Mouse (Mus musculus) ovary, adult 18-20 months (tissue): Measurements from ENCODE around the gene Fau.

ENCODE experiments used
- DNase-seq: peaks from one replicate; pipeline ENCODE4 v3.0.0; 2022; ENCODE audit warnings: low spot score, mixed read lengths

Fau gene

DNA sequence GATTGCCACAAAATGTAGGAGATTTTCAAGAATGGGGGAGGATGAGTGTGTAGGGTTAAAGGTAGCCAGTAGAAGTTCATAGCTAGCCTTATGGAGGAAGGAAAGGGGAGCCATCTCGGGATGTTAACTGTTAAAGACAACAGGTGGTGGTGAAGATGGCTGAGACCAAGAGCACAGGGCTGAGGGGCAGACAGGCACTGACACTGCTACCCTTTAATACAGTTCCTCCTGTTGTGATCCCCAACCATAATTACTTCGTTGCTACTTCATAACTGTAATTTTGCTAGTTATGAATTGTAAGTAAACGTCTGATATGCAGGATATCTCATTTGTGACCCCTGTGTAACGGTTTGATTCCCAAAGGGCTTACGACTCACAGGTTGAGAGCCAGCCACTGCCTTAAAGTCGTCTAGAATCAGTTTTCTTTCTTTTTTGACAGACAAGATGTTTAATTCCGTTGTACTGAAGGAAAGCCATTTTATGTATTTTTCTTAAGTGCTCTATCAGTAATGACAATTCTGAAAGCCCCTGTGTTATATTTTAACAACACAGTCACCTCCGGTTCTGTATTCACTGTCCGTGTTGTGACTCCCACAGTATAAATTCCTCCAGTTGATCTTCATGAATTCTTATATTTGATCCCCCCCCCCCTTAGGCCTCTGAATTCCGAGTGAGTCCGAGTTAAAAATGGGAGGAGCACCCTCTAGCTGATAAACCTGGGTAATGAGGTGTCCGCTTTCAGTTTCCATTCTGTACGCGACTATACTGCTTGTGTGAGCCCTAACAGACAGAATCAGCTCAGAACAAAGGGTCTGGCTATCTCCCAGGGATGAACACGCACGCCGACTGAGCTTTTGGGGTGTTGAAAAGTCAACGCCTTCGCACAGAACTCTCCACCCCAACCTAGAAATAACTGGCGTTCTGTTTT is 12.0 kb upstream of the Fau start:
- no peak for DNase-seq

DNA sequence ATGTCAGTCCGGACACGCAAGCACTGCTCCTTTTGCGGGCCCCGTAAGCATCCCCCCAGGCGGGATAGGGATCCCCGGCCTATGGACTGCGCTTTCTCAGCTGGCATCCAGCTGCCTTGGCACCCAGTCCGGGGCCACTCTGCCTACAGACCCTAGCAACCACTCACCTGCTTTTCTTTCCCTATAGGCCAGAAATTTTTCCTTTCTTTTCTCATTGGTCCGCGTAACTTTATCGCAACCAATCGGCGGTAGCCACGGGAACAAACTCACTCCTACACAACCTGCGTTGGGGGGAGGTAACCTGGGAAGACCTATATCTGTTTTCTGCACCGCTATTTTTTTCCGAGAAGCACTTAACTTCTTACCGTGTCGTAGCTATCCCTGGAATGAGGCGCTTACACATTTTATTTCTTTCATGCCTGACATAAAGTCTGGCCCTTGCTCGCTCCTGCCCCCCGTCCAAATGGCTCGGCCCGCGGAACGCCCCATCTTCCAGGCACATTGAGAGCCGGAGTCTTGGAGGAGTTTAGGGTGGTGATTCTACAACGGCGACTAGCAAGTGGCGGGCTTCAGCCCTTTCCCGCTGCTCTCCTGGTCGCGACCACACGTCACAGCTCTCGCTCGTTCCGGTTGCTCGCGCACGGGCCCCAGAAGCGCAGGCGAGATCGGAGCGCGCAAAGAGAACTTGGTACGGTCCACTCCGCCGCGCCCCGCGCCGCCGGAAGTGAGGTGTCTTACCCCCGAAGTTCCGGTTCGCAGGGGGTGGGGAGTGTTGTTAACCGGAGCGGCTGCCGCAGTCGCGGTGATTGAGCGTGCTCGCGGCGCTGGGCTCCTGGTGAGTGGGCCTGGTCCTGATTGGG is 11.1 kb upstream of the Fau start, which contains the start of gene Syvn1:
Gene Syvn1 (plus strand): TSS at position 283 of the 860 bp plus-strand sequence.
- peak; percentile 88 for DNase-seq

DNA sequence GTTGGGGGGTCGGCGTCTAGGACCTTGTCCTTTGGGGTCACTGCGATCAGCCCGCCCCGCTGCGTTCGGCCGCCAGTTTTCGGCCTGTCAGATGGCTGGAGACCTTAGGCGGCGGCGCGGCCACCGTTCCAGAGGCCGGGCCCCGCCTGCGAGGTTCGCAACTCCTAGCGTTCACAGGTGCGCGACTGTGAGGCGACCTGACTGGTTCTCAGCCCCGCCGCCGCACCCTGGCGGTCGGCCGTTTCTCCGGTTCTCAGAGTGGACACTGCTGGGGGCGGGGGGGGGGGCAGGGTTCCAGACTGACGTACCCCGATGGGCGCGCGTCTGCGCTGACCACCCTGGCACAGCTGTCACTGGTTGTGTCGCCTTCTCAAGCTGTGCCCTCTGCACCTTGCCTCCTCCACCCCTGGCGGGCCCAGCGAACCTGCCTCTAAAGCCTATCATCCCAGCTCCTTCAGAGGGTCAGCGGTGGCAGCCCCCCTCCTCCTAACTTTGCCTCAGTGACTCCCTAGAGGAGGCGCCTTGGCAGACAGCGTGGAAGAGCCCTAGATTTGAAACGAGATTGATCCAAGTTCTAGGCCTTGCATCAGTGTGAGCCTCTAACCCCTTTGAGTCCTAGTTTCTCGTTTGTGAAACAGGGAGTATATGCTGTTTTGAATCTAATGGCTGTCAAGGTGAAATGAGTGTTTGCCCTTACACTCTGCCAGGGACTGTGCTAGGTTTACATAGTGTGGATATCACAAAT is 10.3 kb upstream of the Fau start:
- no peak for DNase-seq

DNA sequence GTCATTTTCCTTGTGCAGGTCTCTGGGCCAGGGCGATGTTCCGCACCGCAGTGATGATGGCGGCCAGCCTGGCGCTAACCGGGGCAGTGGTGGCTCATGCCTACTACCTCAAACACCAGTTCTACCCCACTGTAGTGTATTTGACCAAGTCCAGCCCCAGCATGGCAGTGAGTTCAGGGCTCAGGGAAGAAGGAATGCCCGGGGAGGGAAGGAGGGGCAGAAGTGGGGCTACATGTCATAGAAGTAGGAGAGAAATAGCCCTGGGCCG is 9.8 kb upstream of the Fau start:
- DNase-seq = no peak

DNA sequence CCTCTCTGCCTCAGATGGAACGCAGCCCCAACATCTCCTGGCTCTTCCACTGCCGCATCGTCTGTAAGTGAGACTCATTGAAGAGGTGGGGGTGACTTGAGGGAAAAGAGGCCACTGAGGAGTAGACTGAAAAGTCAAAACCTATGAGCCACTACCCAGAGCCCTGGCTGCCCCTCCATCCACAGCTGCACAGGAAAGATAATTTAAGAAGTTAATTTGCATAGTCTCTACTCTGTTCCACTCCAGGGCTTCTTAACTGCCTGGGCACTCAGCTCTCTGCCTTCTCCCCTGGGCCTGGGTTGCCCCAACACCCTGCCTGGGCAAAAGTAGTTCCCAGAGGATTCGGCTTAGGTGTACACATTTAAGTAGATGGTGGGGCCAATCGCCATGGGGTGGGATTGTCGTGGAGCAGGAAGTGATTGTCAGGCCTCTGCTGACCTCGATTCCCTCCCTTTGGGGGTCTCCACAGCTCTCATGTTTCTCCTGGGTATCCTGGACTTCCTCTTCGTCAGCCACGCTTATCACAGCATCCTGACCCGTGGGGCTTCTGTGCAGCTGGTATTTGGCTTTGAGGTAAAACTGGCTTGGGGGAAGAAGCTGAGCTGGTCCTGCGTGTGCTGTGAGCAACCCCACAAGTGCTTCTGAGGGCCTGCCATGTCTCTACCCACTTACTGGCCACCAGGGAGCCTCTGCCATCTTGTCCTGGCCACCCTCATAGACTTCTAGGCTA is 8.8 kb upstream of the Fau start:
- DNase-seq = no peak

DNA sequence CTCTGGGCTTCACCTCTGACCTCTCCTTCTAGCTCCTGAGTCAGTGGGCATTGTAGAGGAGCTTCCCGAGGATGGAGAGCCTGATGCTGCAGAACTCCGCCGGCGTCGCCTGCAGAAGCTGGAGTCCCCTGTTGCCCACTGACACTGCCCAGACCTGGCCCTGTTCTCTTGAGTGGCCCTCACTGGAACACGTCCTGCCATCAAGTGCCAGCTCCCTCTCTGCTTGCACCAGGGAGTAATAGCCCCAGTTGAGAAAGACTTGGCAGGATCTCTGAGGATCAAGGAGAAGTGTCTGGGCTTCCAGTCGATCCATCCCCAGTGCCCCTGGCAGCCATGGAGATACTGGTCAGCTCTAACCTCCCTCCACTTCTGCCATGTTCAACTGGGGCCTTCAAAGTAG is 5.1 kb upstream of the Fau start:
- DNase-seq = no peak

DNA sequence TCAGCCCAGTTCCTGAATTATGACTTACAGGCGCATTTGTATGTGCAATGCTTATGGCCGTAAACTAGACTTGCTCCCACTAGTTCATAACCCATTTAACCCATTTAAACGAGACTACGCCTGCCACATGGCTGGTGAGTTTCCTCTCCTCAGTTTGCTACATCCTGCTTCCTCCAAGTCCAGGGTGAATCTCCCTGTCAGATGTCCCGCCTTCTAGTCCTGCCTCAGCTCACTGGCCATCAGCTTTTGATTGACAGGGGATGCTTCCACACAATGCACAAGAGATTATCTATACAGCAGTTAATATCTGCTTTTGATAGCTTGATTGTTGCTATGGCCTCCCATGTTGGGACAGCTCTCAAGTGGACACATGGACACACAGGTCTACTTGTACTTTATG is 3.3 kb upstream of the Fau start:
- no peak for DNase-seq

DNA sequence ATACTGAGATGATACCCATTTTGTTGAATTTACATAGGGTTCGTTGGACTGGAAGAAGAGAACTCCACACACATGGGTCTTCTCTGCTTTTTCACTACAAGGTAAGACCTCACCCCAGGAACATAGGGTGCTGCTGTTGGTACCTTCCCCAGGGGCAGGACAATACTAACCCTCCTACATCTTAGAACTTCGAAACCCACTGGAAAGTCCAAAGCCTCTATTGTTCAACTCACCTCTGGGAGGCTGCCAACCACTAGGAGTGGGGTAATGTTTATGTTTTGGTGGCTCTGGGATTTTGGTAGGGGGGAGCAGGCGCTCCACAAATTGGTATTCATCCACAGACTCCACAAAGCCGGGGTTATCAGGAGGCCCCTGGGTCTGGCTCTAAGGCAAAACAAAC is 948 bp upstream of the Fau start:
- no peak for DNase-seq

DNA sequence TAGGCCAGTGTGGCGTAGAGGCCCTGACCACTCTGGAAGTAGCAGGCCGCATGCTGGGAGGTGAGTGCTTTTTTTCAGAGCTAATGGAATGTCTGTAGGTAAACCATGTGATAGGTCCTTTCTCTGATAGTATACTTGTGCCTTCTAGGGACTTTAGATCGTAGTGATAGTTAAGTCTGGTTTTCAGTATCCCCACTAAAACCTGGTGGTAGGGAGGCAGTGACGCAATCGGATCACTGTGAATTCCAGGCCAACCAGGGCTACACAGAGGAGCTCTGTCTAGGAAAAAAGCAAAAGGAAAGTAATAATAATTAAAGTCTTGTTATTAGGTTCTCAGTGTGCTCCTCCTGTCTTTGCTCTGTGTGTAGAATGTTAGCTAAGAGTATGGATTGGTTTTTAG is 869 bp downstream of the Fau start:
- DNase-seq = no peak

DNA sequence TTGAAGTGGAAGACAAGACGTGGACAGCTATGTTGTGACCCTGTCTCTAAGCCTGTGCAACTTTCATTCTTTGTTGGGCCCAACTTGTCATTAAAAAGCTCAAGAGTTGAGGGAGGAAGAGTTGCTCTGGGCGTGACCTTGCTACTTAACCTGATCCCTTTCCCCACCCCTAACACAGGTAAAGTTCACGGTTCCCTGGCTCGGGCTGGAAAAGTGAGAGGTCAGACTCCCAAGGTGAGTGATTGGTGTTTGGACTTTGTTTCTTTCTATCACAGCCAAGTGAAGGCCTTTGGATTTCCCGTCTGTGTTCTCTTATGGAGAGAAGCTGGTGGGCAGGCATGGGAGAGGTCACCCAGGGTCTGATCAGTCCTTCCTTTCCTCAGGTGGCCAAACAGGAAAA is 1.3 kb downstream of the Fau start:
- no peak for DNase-seq

DNA sequence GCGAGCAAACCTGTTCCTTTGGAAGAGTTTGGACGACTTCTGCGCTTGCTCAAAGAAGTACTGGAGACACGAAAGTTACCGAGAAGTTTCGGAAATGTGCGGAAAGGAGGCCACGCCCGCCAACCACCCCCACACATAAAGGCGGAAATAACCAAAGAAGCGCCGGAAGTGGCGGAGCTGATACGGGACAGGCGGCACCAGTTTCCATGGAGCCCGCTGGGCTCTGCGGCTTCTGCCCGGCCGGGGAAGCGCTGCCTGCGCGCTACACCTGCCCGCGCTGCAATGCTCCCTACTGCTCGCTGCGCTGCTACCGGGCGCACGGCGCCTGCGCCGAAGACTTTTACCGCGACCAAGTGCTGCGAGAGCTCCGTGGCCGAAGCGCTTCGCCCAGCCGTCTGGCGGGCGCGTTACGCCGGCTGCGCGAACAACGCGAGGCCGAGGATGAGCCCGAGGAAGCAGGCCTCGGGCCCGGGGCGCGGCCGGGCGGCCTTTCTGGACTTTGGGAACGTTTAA is 3.4 kb downstream of the Fau start, which contains the start of gene Znhit2:
Gene Znhit2 (plus strand): TSS at position 172 of the 513 bp plus-strand sequence.
- DNase-seq = peak; percentile 91

DNA sequence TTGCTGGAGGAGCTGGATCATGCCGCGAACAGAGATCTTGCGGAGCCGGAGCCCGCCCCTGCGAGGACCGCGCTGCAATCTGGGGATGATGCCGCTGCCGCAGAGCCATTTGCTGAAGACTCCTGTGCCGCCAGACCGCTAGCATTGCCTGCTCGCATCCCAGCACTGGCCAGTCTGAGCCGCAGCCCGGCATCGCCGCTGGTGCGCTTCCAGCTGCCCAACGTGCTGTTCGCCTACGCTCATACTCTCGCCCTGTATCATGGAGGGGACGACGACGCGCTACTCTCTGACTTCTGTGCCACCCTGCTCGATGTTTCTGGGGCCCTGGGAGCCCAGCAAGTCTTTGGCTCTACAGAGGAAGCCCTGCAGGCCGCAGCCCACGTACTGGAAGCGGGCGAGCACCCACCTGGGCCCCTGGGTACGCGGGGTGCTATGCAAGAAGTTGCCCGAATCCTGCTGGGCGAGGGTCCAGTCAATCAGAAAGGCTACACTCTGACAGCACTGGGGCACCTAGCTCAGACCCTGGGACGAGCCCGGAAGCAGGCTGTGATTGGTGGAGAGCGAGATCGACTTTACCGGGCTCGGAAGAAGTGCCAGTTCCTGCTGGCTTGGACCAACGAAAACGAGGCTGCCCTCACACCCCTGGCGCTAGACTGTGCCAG is 4.1 kb downstream of the Fau start:
- DNase-seq = no peak

DNA sequence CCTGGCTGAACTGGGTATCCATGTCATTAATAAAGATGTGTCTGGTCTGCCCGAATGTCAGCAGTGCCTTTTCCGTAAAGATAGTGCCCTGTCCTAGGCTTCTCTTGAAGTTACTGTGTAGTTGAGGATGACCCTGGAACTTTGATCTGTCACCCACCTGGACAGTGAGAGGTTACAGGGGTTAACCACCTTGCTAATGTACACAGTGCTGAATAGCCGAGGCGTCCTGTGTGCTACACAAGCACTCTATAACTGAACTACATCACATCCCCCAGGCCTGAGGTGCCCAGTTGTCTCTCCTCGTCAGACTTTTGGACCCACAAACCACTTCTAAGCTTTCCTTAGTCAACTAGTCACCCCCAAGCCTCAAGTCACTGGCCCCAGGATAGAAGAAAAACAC is 4.8 kb downstream of the Fau start:
- DNase-seq = no peak

DNA sequence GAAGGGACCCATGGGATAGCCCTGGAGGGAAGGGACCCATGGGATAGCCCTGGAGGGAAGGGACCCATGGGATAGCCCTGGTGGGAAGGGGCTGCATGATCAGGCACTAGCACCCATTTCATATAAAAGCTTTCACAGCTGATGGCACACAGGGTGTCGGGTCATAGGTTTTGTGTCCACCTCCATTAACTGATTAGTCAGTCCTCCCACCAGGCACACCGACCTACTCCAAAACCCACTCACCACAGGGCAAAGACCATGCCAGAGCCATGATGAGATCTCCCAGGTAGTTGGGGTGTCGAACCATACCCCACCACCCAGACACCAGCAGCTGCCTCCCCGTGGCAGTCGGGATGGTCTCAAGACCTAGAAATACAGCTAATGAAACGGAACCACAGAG is 5.4 kb downstream of the Fau start:
- DNase-seq = no peak

DNA sequence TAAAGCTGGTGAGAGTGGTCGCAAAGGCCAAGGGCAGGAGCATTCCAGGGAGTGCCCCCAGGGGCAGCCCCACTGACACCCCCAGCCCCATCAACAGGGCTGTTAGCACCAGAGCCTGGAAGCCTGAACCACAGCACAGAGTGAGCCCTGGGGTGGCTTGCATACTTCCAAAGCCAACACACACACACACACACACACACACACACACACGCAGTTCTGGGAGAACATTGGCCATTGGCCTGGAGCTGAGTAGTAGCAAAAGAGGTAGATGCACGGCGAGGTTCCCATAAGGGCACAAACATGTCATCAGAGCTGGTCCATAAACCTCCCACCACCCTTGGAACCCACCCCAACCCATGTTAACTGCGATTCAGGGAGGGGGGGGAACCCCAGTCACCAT is 8.9 kb downstream of the Fau start:
- DNase-seq = no peak

DNA sequence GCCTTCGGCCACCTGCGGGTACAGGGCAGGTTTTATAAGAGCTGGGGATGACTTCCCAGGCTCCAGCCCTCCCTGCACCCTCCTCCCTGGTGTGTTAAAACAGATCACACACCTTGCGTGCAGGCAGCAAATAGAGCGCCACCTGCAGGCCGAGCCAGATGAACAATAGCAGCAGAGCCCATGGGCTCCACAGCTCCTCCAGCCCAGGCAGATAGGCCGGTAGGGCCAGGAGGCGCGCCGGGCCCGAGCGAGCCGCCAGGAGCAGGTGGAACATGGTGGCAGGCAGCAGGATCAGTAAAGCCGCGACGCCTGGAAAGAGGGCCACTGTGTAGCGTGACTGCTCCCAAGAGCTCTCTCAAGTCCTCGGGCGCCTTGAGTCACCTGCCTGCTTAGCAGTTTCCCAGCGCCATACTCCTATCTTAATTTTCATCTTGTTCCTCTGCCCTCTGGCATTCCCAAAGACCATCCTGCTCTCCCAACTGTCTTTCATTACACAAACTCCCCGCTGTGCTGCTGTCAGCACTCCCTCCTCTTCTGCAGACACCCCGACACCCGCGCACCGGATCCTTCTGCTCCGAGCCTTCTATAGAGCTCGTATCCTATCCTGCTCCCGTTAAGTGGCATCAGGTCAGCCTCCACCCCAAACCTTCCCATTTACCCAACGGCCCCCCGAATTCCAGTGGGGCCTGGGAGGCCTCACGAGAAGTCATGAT is 9.5 kb downstream of the Fau start:
- peak; percentile 52 for DNase-seq

DNA sequence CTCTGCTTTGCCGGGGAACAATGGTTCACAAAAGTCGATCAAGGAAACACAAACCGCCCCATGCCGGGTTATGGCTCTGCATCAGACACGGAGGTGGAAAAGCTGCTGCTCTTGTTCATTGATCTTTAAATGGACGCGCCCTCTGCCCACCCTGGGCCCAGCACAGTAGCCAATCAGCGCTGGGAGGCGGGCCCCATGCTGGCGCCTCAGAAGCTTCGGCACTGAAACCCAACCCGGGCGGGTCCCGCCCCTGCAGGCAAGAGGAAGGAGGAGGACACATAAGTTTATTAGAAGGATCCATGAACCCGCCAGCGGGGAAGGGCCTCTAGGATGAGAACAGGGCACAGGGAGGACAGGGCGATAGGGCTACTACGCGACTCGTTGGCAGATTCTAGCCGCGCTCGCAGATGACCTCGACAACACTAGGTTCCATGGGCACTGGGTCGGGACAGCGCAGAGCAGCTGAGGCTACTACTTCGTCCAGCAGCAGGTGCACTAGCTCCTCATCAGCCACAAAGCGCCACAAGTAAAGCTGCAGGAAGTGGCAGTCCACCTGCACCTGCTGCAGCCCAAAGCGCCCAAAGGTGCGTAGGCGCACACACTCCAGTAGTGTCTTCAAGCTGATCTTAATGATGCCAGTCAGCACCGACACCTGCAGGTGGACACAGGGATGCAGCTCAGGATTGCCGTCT is 10.2 kb downstream of the Fau start, which contains the start of gene Tm7sf2:
Gene Tm7sf2 (minus strand): TSS at position 650 of the 692 bp plus-strand sequence.
- DNase-seq = peak; percentile 91

DNA sequence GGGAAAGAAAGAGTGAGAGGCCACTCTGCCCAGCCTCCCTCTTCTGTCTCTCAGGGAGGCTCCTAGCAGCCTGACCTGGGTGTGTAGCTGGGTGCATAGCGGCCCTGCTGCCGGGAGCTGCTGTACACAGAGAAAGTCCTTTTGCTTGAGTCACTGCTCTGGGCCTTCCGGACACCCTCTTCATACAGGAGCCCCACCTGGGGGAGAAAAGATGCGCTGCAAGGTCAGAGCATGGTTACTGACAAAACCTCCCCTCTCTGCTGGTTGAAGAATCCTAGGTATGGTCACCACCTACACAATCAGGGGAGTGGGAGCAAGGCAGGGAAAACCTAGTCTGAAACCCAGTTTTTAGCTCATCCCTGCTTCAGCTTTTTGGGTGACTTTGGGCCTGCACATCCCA is 11.3 kb downstream of the Fau start:
- DNase-seq = no peak

DNA sequence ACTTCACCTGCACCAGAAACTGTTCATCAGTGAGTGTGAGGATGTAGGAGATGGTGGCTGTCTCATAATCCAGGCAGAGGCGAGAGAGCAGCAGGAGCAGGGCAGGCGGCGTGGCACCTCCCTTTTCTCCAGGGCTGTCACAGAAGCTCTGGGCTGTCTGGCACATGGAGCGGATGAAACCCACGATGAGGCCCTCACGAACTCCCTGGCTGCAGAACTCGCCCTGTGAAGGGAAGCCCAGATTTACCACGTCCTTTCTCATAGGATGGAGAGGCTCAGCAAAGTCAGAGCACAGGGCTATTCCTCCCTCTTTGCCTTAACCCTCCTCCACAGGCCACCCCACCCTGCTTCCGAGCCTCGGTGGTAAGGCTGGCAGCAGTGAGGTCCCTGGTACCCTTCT is 12.2 kb downstream of the Fau start:
- no peak for DNase-seq
